Mouse (Mus musculus) urinary bladder, postnatal 36 days (tissue): Measurements from ENCODE around the gene Kdm6a.

Experiments
- DNase-seq, 2 experiments: peaks; one replicate each; pipeline ENCODE4 v3.0.0; 2022; ENCODE audit warnings: low spot score in 2 of 2, mixed read lengths in 1 of 2

Kdm6a gene

GRCm38 (mm10) chrX:18162192-18162857, at the start of gene Kdm6a:
Kdm6a (plus strand) TSS chrX:18162575.
- peak; percentile 91 to 100 for DNase-seq

- no peak for DNase-seq
Observed at GRCm38 (mm10) chrX:18145557-18145956, 16.8 kb upstream of the Kdm6a start, which contains the start of gene Dusp21. Dusp21 (plus strand) TSS chrX:18145857.

- no peak for DNase-seq
Observed at GRCm38 (mm10) chrX:18160734-18161442, 1.5 kb upstream of the Kdm6a start.

GRCm38 (mm10) chrX:18161796-18162191, 581 bp upstream of the Kdm6a start:
- no peak for DNase-seq

- peak; percentile 15 to 69 for DNase-seq
Observed at GRCm38 (mm10) chrX:18162861-18163731, 721 bp downstream of the Kdm6a start.

- peak; percentile 6 to 33 for DNase-seq
Observed at GRCm38 (mm10) chrX:18163917-18164624, 1.7 kb downstream of the Kdm6a start.

- DNase-seq, result no peak
Observed at GRCm38 (mm10) chrX:18165121-18165520, 2.7 kb downstream of the Kdm6a start.

GRCm38 (mm10) chrX:18166961-18167360, 4.6 kb downstream of the Kdm6a start:
- no peak for DNase-seq

- no peak for DNase-seq
Observed at GRCm38 (mm10) chrX:18168940-18169339, 6.6 kb downstream of the Kdm6a start.

GRCm38 (mm10) chrX:18174831-18175230, 12.5 kb downstream of the Kdm6a start:
- DNase-seq, result no peak

- no peak for DNase-seq
Observed at GRCm38 (mm10) chrX:18177803-18178202, 15.4 kb downstream of the Kdm6a start.

- no peak for DNase-seq
Observed at GRCm38 (mm10) chrX:18179492-18179891, 17.1 kb downstream of the Kdm6a start.

- DNase-seq, result no peak
Observed at GRCm38 (mm10) chrX:18187203-18187602, 24.8 kb downstream of the Kdm6a start.

GRCm38 (mm10) chrX:18188293-18188692, 25.9 kb downstream of the Kdm6a start:
- DNase-seq, result no peak

GRCm38 (mm10) chrX:18239572-18239971, 77.2 kb downstream of the Kdm6a start:
- no peak for DNase-seq

- no peak for DNase-seq
Observed at GRCm38 (mm10) chrX:18250621-18251020, 88.2 kb downstream of the Kdm6a start.

- DNase-seq, result peak in 1 of 2 experiments; percentile 25
Observed at GRCm38 (mm10) chrX:18254767-18255166, 92.4 kb downstream of the Kdm6a start.

GRCm38 (mm10) chrX:18258238-18258809, 95.9 kb downstream of the Kdm6a start:
- no peak for DNase-seq

- no peak for DNase-seq
Observed at GRCm38 (mm10) chrX:18278561-18278960, 116.2 kb downstream of the Kdm6a start.

- DNase-seq, result no peak
Observed at GRCm38 (mm10) chrX:18280134-18280533, 117.8 kb downstream of the Kdm6a start.
